Mouse (Mus musculus): Measurements from ENCODE around the gene Celf2.

The Celf2 gene

GRCm38 (mm10) chr2:7083489-7084090 lies 425.8 kb downstream of the Celf2 start:
- no peak for DNase-seq (ENCODE audit: low spot score in 2 of 2)

- no peak for DNase-seq (ENCODE audit: low spot score in 2 of 2)
Observed at GRCm38 (mm10) chr2:7082376-7083025, 426.9 kb downstream of the Celf2 start.

GRCm38 (mm10) chr2:7080794-7081783 lies 428.3 kb downstream of the Celf2 start:
- DNase-seq (ENCODE audit: low spot score in 2 of 2): peak in 1 of 2 experiments; percentile 22

- DNase-seq (ENCODE audit: low spot score in 2 of 2): no peak
Observed at GRCm38 (mm10) chr2:7080086-7080485, 429.3 kb downstream of the Celf2 start.

- no peak for DNase-seq (ENCODE audit: low spot score in 2 of 2)
Observed at GRCm38 (mm10) chr2:7079390-7079789, 430.0 kb downstream of the Celf2 start.

GRCm38 (mm10) chr2:7073730-7074129 lies 435.6 kb downstream of the Celf2 start:
- DNase-seq (ENCODE audit: low spot score in 2 of 2): no peak

- no peak for DNase-seq (ENCODE audit: low spot score in 2 of 2)
Observed at GRCm38 (mm10) chr2:7072344-7073265, 436.8 kb downstream of the Celf2 start.

GRCm38 (mm10) chr2:7069458-7069857 lies 439.9 kb downstream of the Celf2 start:
- no peak for DNase-seq (ENCODE audit: low spot score in 2 of 2)

- no peak for DNase-seq (ENCODE audit: low spot score in 2 of 2)
Observed at GRCm38 (mm10) chr2:7068281-7068680, 441.1 kb downstream of the Celf2 start.

GRCm38 (mm10) chr2:7063574-7064192 lies 445.7 kb downstream of the Celf2 start:
- DNase-seq (ENCODE audit: low spot score in 2 of 2): no peak

- DNase-seq (ENCODE audit: low spot score in 2 of 2): no peak
Observed at GRCm38 (mm10) chr2:7060490-7061105, 448.8 kb downstream of the Celf2 start.

GRCm38 (mm10) chr2:7056401-7056800 lies 453.0 kb downstream of the Celf2 start:
- no peak for DNase-seq (ENCODE audit: low spot score in 2 of 2)

- no peak for DNase-seq (ENCODE audit: low spot score in 2 of 2)
Observed at GRCm38 (mm10) chr2:7055958-7056357, 453.4 kb downstream of the Celf2 start.

- DNase-seq (ENCODE audit: low spot score in 2 of 2): no peak
Observed at GRCm38 (mm10) chr2:7051090-7051489, 458.3 kb downstream of the Celf2 start.

GRCm38 (mm10) chr2:7046155-7046554 lies 463.2 kb downstream of the Celf2 start:
- DNase-seq (ENCODE audit: low spot score in 2 of 2): no peak

GRCm38 (mm10) chr2:7045531-7045930 lies 463.8 kb downstream of the Celf2 start:
- DNase-seq (ENCODE audit: low spot score in 2 of 2): no peak

GRCm38 (mm10) chr2:7043770-7044459 lies 465.4 kb downstream of the Celf2 start:
- DNase-seq (ENCODE audit: low spot score in 2 of 2): no peak

GRCm38 (mm10) chr2:7040940-7041339 lies 468.4 kb downstream of the Celf2 start:
- no peak for DNase-seq (ENCODE audit: low spot score in 2 of 2)

- DNase-seq (ENCODE audit: low spot score in 2 of 2): no peak
Observed at GRCm38 (mm10) chr2:7038991-7039390, 470.4 kb downstream of the Celf2 start.

- no peak for DNase-seq (ENCODE audit: low spot score in 2 of 2)
Observed at GRCm38 (mm10) chr2:7031389-7031788, 478.0 kb downstream of the Celf2 start.

All from frontal cortex, postnatal 10 days (tissue).